Mouse (Mus musculus) intestine, embryonic 14.5 days (tissue): ENCODE measurements around the gene Srpk2. TPM values are rescaled to one million over a fixed set of nuclear protein-coding genes. Genes with fewer than 3 reads are reported as not detected.
"Not testable (repeated sequence)": the region's sequence is repeated elsewhere in the genome, so short reads cannot be mapped to it uniquely, and the experiment has no call there.

Experiments used
- ATAC-seq: fragments of 200-750 bp; cut with Nextera tagmentation; replicated peaks from 2 replicates; pipeline ENCODE4 v1.8.0; 2017; ENCODE audit warnings: low read depth, moderate number of reproducible peaks, moderate TSS enrichment, moderate library complexity; ENCODE audit not compliant: low FRiP score, low TSS enrichment
- DNase-seq: peaks from one replicate; pipeline ENCODE4 v3.0.0-alpha.2; 2018; ENCODE audit warnings: low spot score
- H3K27ac ChIP-seq: fragments of 300-500 bp; sonication (generic); 2 replicates; pipeline ENCODE4 v1.5.1; 2014; ENCODE audit warnings: low read depth, mild to moderate bottlenecking, control low read depth
- H3K27me3 ChIP-seq: fragments of 300-500 bp; sonication (generic); replicated peaks from 2 replicates; pipeline ENCODE4 v1.6.1; 2014; ENCODE audit warnings: low read length, control low read depth; ENCODE audit not compliant: control insufficient read depth, insufficient read depth
- H3K36me3 ChIP-seq: fragments of 300-500 bp; sonication (generic); 2 replicates; pipeline ENCODE4 v1.6.1; 2014; ENCODE audit warnings: low read length, control low read depth; ENCODE audit not compliant: control insufficient read depth, insufficient read depth
- H3K4me1 ChIP-seq: fragments of 300-500 bp; sonication (generic); replicated peaks from 2 replicates; pipeline ENCODE4 v1.6.1; 2014; ENCODE audit warnings: low read length, control low read depth, mixed read lengths; ENCODE audit not compliant: control insufficient read depth, insufficient read depth
- H3K4me2 ChIP-seq: fragments of 300-500 bp; sonication (generic); 2 replicates; pipeline ENCODE4 v1.6.1; 2014; ENCODE audit warnings: low read length
- H3K4me3 ChIP-seq: fragments of 300-500 bp; sonication (generic); 2 replicates; pipeline ENCODE4 v1.5.1; 2014; ENCODE audit warnings: low read depth, low read length, control low read depth, mixed read lengths
- H3K9ac ChIP-seq: fragments of 300-500 bp; sonication (generic); 2 replicates; pipeline ENCODE4 v1.6.1; 2014; ENCODE audit warnings: mild to moderate bottlenecking, low read length
- H3K9me3 ChIP-seq: fragments of 300-500 bp; sonication (generic); 2 replicates; pipeline ENCODE4 v1.6.1; 2016; ENCODE audit warnings: low read length, control low read depth; ENCODE audit not compliant: control insufficient read depth
- WGBS: fragments of 180-500 bp; shearing (Covaris S2); extraction: QIAGEN DNeasy Blood & Tissue Kit; methylation state at CpG from one replicate; pipeline ENCODE4 v1.1.7; 2014; 5-methylcytosine and 5-hydroxymethylcytosine counted together
- polyA plus RNA-seq: library from polyadenylated mRNA; unstranded; fragments of >200 nt; fragmentation: Nextera tagmentation; extraction: Ambion mirVana; gene quantifications from 2 replicates; pipeline ENCODE4 v1.2.1, GENCODE M21; 2014

The Srpk2 gene
- polyA plus RNA-seq, 1 experiment from 2014 or later: 47.1 TPM

- WGBS: 93% methylated on average over 4 of the region's 4 CpGs
- no peak overlapping the region for H3K27ac ChIP-seq
- ATAC-seq: no peak
- no peak for DNase-seq
- H3K27me3 ChIP-seq: no peaks in the 10 kb centered on the region
- peaks cover 4% of the 10 kb centered on the region for H3K4me1 ChIP-seq
- no peak overlapping the region for H3K9ac ChIP-seq
- H3K4me2 ChIP-seq: no peak overlapping the region
- no peaks in the 10 kb centered on the region for H3K9me3 ChIP-seq
- no peaks in the 10 kb centered on the region for H3K36me3 ChIP-seq
- no peak overlapping the region for H3K4me3 ChIP-seq
These were observed 27.8 kb downstream of the Srpk2 start for GRCm38 (mm10) chr5:23656590-23656989.

GRCm38 (mm10) chr5:23655030-23655429 is 29.4 kb downstream of the Srpk2 start:
- no peak overlapping the region for H3K9ac ChIP-seq
- no peak for ATAC-seq
- no peaks in the 10 kb centered on the region for H3K9me3 ChIP-seq
- no peak overlapping the region for H3K4me3 ChIP-seq
- no peaks in the 10 kb centered on the region for H3K27me3 ChIP-seq
- DNase-seq: no peak
- no peaks in the 10 kb centered on the region for H3K36me3 ChIP-seq
- 74% methylated on average over 1 of the region's 1 CpGs for WGBS
- no peak overlapping the region for H3K27ac ChIP-seq
- no peaks in the 10 kb centered on the region for H3K4me1 ChIP-seq
- H3K4me2 ChIP-seq: no peak overlapping the region

GRCm38 (mm10) chr5:23652326-23652725 is 32.1 kb downstream of the Srpk2 start:
- Histone ChIP-seq H3K9me3 (no peaks in the 10 kb centered on the region), H3K9ac (no peak overlapping the region), H3K4me2 (no peak overlapping the region), H3K4me3 (no peak overlapping the region), H3K4me1 (no peaks in the 10 kb centered on the region), H3K27ac (no peak overlapping the region), H3K27me3 (no peaks in the 10 kb centered on the region), H3K36me3 (no peaks in the 10 kb centered on the region)
- WGBS: 71% methylated on average over 7 of the region's 7 CpGs
- DNase-seq: no peak
- no peak for ATAC-seq

GRCm38 (mm10) chr5:23651786-23652185 is 32.6 kb downstream of the Srpk2 start:
- H3K9me3 ChIP-seq: no peaks in the 10 kb centered on the region
- ATAC-seq (no peak), DNase-seq (no peak)
- H3K4me2 ChIP-seq: no peak overlapping the region
- WGBS: 82% methylated on average over 3 of the region's 3 CpGs
- no peaks in the 10 kb centered on the region for H3K27me3 ChIP-seq
- H3K27ac ChIP-seq: no peak overlapping the region
- no peaks in the 10 kb centered on the region for H3K4me1 ChIP-seq
- no peak overlapping the region for H3K4me3 ChIP-seq
- no peaks in the 10 kb centered on the region for H3K36me3 ChIP-seq
- no peak overlapping the region for H3K9ac ChIP-seq

- no peak for DNase-seq
- no peaks in the 10 kb centered on the region for H3K9me3 ChIP-seq
- no peak for ATAC-seq
- no peak overlapping the region for H3K4me3 ChIP-seq
- H3K27ac ChIP-seq: no peak overlapping the region
- no peaks in the 10 kb centered on the region for H3K36me3 ChIP-seq
- H3K4me2 ChIP-seq: no peak overlapping the region
- H3K4me1 ChIP-seq: peaks cover 2% of the 10 kb centered on the region; the same call in 1 of the 2 replicates
- 80% methylated on average over 3 of the region's 3 CpGs for whole genome bisulfite sequencing
- no peaks in the 10 kb centered on the region for H3K27me3 ChIP-seq
- no peak overlapping the region for H3K9ac ChIP-seq
These were observed 33.9 kb downstream of the Srpk2 start for GRCm38 (mm10) chr5:23650504-23650903.

GRCm38 (mm10) chr5:23649246-23649645 is 35.2 kb downstream of the Srpk2 start:
- no peak for ATAC-seq
- 97% methylated on average over 2 of the region's 2 CpGs for WGBS

GRCm38 (mm10) chr5:23645671-23646070 is 38.7 kb downstream of the Srpk2 start:
- DNase-seq (no peak), ATAC-seq (no peak)
- H3K9ac ChIP-seq: no peak overlapping the region
- H3K36me3 ChIP-seq: no peaks in the 10 kb centered on the region
- WGBS: 70% methylated on average over 3 of the region's 3 CpGs
- no peak overlapping the region for H3K4me2 ChIP-seq
- peaks cover 2% of the 10 kb centered on the region; the same call in 1 of the 2 replicates for H3K4me1 ChIP-seq
- H3K27ac ChIP-seq: no peak overlapping the region
- no peak overlapping the region for H3K4me3 ChIP-seq
- no peaks in the 10 kb centered on the region for H3K27me3 ChIP-seq
- no peaks in the 10 kb centered on the region for H3K9me3 ChIP-seq

More at GRCm38 (mm10) chr5:23649246-23649645, 35.2 kb downstream of the Srpk2 start:
- H3K27me3 ChIP-seq: no peaks in the 10 kb centered on the region
- no peak overlapping the region for H3K4me3 ChIP-seq
- H3K27ac ChIP-seq: no peak overlapping the region
- H3K36me3 ChIP-seq: no peaks in the 10 kb centered on the region
- H3K4me2 ChIP-seq: no peak overlapping the region
- peaks cover 2% of the 10 kb centered on the region; the same call in 1 of the 2 replicates for H3K4me1 ChIP-seq
- no peaks in the 10 kb centered on the region for H3K9me3 ChIP-seq
- H3K9ac ChIP-seq: no peak overlapping the region
- DNase-seq: no peak

- not testable (repeated sequence) for H3K4me1 ChIP-seq, H3K27ac ChIP-seq, H3K4me2 ChIP-seq, H3K36me3 ChIP-seq, H3K9ac ChIP-seq, H3K4me3 ChIP-seq, ATAC-seq, DNase-seq, H3K9me3 ChIP-seq, H3K27me3 ChIP-seq
These were observed 45.2 kb downstream of the Srpk2 start for GRCm38 (mm10) chr5:23639193-23639592.

- Histone ChIP-seq H3K4me2 (no peak overlapping the region), H3K4me1 (peaks cover 3% of the 10 kb centered on the region; the same call in 1 of the 2 replicates), H3K27ac (no peak overlapping the region), H3K9ac (no peak overlapping the region), H3K4me3 (no peak overlapping the region), H3K27me3 (no peaks in the 10 kb centered on the region), H3K36me3 (no peaks in the 10 kb centered on the region), H3K9me3 (no peaks in the 10 kb centered on the region)
- ATAC-seq (no peak), DNase-seq (no peak)
- WGBS: 75% methylated on average over 4 of the region's 4 CpGs
These were observed 46.4 kb downstream of the Srpk2 start for GRCm38 (mm10) chr5:23638023-23638422.
